Mouse (Mus musculus) embryonic facial prominence, embryonic 11.5 days (tissue): ENCODE measurements at regions not wholly inside any gene's neighbourhood (a gene's known extent, or its start where the extent isn't known, plus 50 kb on each side); places are given as distances from the start of the nearest gene placed in this dataset.

ENCODE experiments used
- ATAC-seq: fragments of 200-750 bp; cut with Nextera tagmentation; replicated peaks from 2 replicates; pipeline ENCODE4 v1.8.0; 2017; ENCODE audit warnings: low read depth; ENCODE audit not compliant: insufficient number of reproducible peaks, low FRiP score, low TSS enrichment
- DNase-seq: peaks from one replicate; pipeline ENCODE4 v3.0.0-alpha.2; 2015; ENCODE audit warnings: low spot score
- H3K27ac ChIP-seq: fragments of 300-500 bp; sonication (generic); replicated peaks from 2 replicates; pipeline ENCODE4 v1.5.1; 2014; ENCODE audit warnings: mild to moderate bottlenecking, low read depth, low read length, control low read depth
- H3K27me3 ChIP-seq: fragments of 300-500 bp; sonication (generic); 2 replicates; pipeline ENCODE4 v1.6.1; 2014; ENCODE audit warnings: mild to moderate bottlenecking, low read length, moderate library complexity, mixed read lengths; ENCODE audit not compliant: control insufficient read depth, insufficient read depth
- H3K36me3 ChIP-seq: fragments of 300-500 bp; sonication (generic); replicated peaks from 2 replicates; pipeline ENCODE4 v1.6.1; 2014; ENCODE audit warnings: low read depth, mild to moderate bottlenecking, low read length, moderate library complexity, mixed read lengths; ENCODE audit not compliant: control insufficient read depth, insufficient read depth
- H3K4me1 ChIP-seq: fragments of 300-500 bp; sonication (generic); 2 replicates; pipeline ENCODE4 v1.6.1; 2014; ENCODE audit warnings: low read length, mixed read lengths; ENCODE audit not compliant: control insufficient read depth, insufficient read depth
- H3K4me2 ChIP-seq: fragments of 300-500 bp; sonication (generic); 2 replicates; pipeline ENCODE4 v1.6.1; 2014; ENCODE audit warnings: low read depth, mild to moderate bottlenecking, control low read depth, low read length, moderate library complexity
- H3K4me3 ChIP-seq: fragments of 300-500 bp; sonication (generic); 2 replicates; pipeline ENCODE4 v1.5.1; 2014; ENCODE audit warnings: low read depth, low read length, control low read depth
- H3K9ac ChIP-seq: fragments of 300-500 bp; sonication (generic); replicated peaks from 2 replicates; pipeline ENCODE4 v1.6.1; 2014; ENCODE audit warnings: mild to moderate bottlenecking, control low read depth, low read length
- H3K9me3 ChIP-seq: fragments of 300-500 bp; sonication (generic); replicated peaks from 2 replicates; pipeline ENCODE4 v1.6.1; 2016; ENCODE audit warnings: mild to moderate bottlenecking, low read length, inconsistent platforms, mixed read lengths; ENCODE audit not compliant: control insufficient read depth
- WGBS: fragments of 180-500 bp; shearing (Covaris S2); extraction: QIAGEN DNeasy Blood & Tissue Kit; methylation state at CpG from one replicate; pipeline ENCODE4 v1.1.7; 2014; 5-methylcytosine and 5-hydroxymethylcytosine counted together

- no peaks in the 10 kb centered on the region for H3K4me1 ChIP-seq
- H3K4me2 ChIP-seq = no peak overlapping the region
- H3K4me3 ChIP-seq = no peak overlapping the region
- H3K36me3 ChIP-seq = no peaks in the 10 kb centered on the region
- ATAC-seq = no peak
- no peaks in the 10 kb centered on the region for H3K27me3 ChIP-seq
- H3K27ac ChIP-seq = no peak overlapping the region
- no peak overlapping the region for H3K9ac ChIP-seq
- DNase-seq = no peak
- WGBS = 47% methylated on average over 9 of the region's 9 CpGs
- no peaks in the 10 kb centered on the region for H3K9me3 ChIP-seq
These were observed 81.5 kb downstream of the Vegfa start for GRCm38 (mm10) chr17:45950533-45951164.

- no peak for DNase-seq
- no peak for ATAC-seq
- Histone ChIP-seq H3K9me3 (no peaks in the 10 kb centered on the region), H3K27me3 (no peaks in the 10 kb centered on the region), H3K36me3 (no peaks in the 10 kb centered on the region), H3K27ac (no peak overlapping the region), H3K9ac (no peak overlapping the region), H3K4me3 (no peak overlapping the region), H3K4me2 (no peak overlapping the region), H3K4me1 (no peaks in the 10 kb centered on the region)
- 86% methylated on average over 6 of the region's 6 CpGs for WGBS
These were observed 83.0 kb downstream of the Vegfa start for GRCm38 (mm10) chr17:45949141-45949540.

- no peaks in the 10 kb centered on the region for H3K27me3 ChIP-seq
- no peak overlapping the region for H3K27ac ChIP-seq
- WGBS = 74% methylated on average over 5 of the region's 5 CpGs
- H3K4me3 ChIP-seq = no peak overlapping the region
- H3K4me1 ChIP-seq = no peaks in the 10 kb centered on the region
- H3K4me2 ChIP-seq = no peak overlapping the region
- no peak overlapping the region for H3K9ac ChIP-seq
- H3K36me3 ChIP-seq = no peaks in the 10 kb centered on the region
- DNase-seq = no peak
- no peaks in the 10 kb centered on the region for H3K9me3 ChIP-seq
- no peak for ATAC-seq
These were observed 83.7 kb downstream of the Vegfa start for GRCm38 (mm10) chr17:45948314-45948935.

GRCm38 (mm10) chr17:45945005-45945404, 87.2 kb downstream of the Vegfa start:
- Histone ChIP-seq H3K27ac (no peak overlapping the region), H3K4me1 (no peaks in the 10 kb centered on the region), H3K27me3 (no peaks in the 10 kb centered on the region), H3K9me3 (no peaks in the 10 kb centered on the region), H3K4me2 (no peak overlapping the region), H3K4me3 (no peak overlapping the region), H3K36me3 (no peaks in the 10 kb centered on the region), H3K9ac (no peak overlapping the region)
- no peak for ATAC-seq
- WGBS = 78% methylated on average over 3 of the region's 3 CpGs
- DNase-seq = no peak

- no peak overlapping the region for H3K4me2 ChIP-seq
- WGBS = 71% methylated on average over 6 of the region's 6 CpGs
- no peak overlapping the region for H3K9ac ChIP-seq
- H3K27ac ChIP-seq = no peak overlapping the region
- ATAC-seq (no peak), DNase-seq (no peak)
- H3K36me3 ChIP-seq = no peaks in the 10 kb centered on the region
- H3K27me3 ChIP-seq = no peaks in the 10 kb centered on the region
- no peaks in the 10 kb centered on the region for H3K9me3 ChIP-seq
- no peak overlapping the region for H3K4me3 ChIP-seq
- H3K4me1 ChIP-seq = no peaks in the 10 kb centered on the region
These were observed 88.9 kb downstream of the Vegfa start for GRCm38 (mm10) chr17:45943244-45943643.

GRCm38 (mm10) chr17:45941890-45942375, 90.2 kb downstream of the Vegfa start:
- H3K4me1 ChIP-seq = no peaks in the 10 kb centered on the region
- H3K9me3 ChIP-seq = no peaks in the 10 kb centered on the region
- no peak overlapping the region for H3K4me2 ChIP-seq
- no peak for ATAC-seq
- H3K9ac ChIP-seq = no peak overlapping the region
- WGBS = 69% methylated on average over 4 of the region's 4 CpGs
- H3K36me3 ChIP-seq = no peaks in the 10 kb centered on the region
- no peak for DNase-seq
- H3K27me3 ChIP-seq = no peaks in the 10 kb centered on the region
- H3K27ac ChIP-seq = no peak overlapping the region
- no peak overlapping the region for H3K4me3 ChIP-seq

GRCm38 (mm10) chr17:45940121-45940813, 91.9 kb downstream of the Vegfa start:
- Histone ChIP-seq H3K27ac (no peak overlapping the region), H3K9ac (no peak overlapping the region), H3K4me1 (no peaks in the 10 kb centered on the region), H3K27me3 (no peaks in the 10 kb centered on the region), H3K4me2 (no peak overlapping the region), H3K36me3 (no peaks in the 10 kb centered on the region), H3K9me3 (no peaks in the 10 kb centered on the region), H3K4me3 (no peak overlapping the region)
- WGBS = 89% methylated on average over 16 of the region's 16 CpGs
- no peak for ATAC-seq
- DNase-seq = no peak

- Histone ChIP-seq H3K4me2 (no peak overlapping the region), H3K27ac (no peak overlapping the region), H3K4me1 (no peaks in the 10 kb centered on the region; the same call in 1 of the 2 replicates), H3K9ac (no peak overlapping the region), H3K27me3 (no peaks in the 10 kb centered on the region), H3K36me3 (no peaks in the 10 kb centered on the region), H3K9me3 (no peaks in the 10 kb centered on the region), H3K4me3 (no peak overlapping the region)
- WGBS = 18% methylated on average over 1 of the region's 1 CpGs
- ATAC-seq = no peak
- DNase-seq = no peak
These were observed 93.9 kb downstream of the Vegfa start for GRCm38 (mm10) chr17:45938284-45938683.
